Mouse (Mus musculus) stomach, postnatal 0 days (tissue): ENCODE data around the gene Nop10. TPM values are rescaled to one million over a fixed set of nuclear protein-coding genes. Genes with fewer than 3 reads are reported as not detected.
A peak's percentile ranks its signal among the peaks of the same experiment; 100 is the strongest.

Experiments
- ATAC-seq: fragments of 200-750 bp; cut with Nextera tagmentation; 2 replicates; pipeline ENCODE4 v1.8.0; 2017; ENCODE audit not compliant: low FRiP score, low TSS enrichment
- DNase-seq: peaks from one replicate; pipeline ENCODE4 v3.0.0-alpha.2; 2016; ENCODE audit warnings: low spot score
- H3K27ac ChIP-seq: fragments of 300-500 bp; sonication (generic); replicated peaks from 2 replicates; pipeline ENCODE4 v1.5.1; 2014; ENCODE audit warnings: mild to moderate bottlenecking, control low read depth
- H3K27me3 ChIP-seq: fragments of 300-500 bp; sonication (generic); 2 replicates; pipeline ENCODE4 v1.6.1; 2014; ENCODE audit warnings: low read length; ENCODE audit not compliant: control insufficient read depth, insufficient read depth
- H3K36me3 ChIP-seq: fragments of 300-500 bp; sonication (generic); 2 replicates; pipeline ENCODE4 v1.6.1; 2014; ENCODE audit warnings: low read length, mixed read lengths; ENCODE audit not compliant: control insufficient read depth, insufficient read depth
- H3K4me1 ChIP-seq: fragments of 300-500 bp; sonication (generic); replicated peaks from 2 replicates; pipeline ENCODE4 v1.6.1; 2014; ENCODE audit warnings: antibody characterized with exemption; ENCODE audit not compliant: control insufficient read depth, insufficient read depth
- H3K4me2 ChIP-seq: fragments of 300-500 bp; sonication (generic); replicated peaks from 2 replicates; pipeline ENCODE4 v1.6.1; 2014; ENCODE audit warnings: low read depth, mild to moderate bottlenecking, control low read depth, moderate library complexity
- H3K4me3 ChIP-seq: fragments of 300-500 bp; sonication (generic); 2 replicates; pipeline ENCODE4 v1.5.1; 2014; ENCODE audit warnings: low read depth, low read length, control low read depth
- H3K9ac ChIP-seq: fragments of 300-500 bp; sonication (generic); 2 replicates; pipeline ENCODE4 v1.6.1; 2014; ENCODE audit warnings: mild to moderate bottlenecking, low read length, control low read depth, mixed read lengths
- H3K9me3 ChIP-seq: fragments of 300-500 bp; sonication (generic); 2 replicates; pipeline ENCODE4 v1.6.1; 2016; ENCODE audit warnings: low read length; ENCODE audit not compliant: control insufficient read depth
- CTCF ChIP-seq: IDR thresholded peaks from 2 replicates; pipeline ENCODE4 v1.5.1; 2016; ENCODE audit warnings: antibody characterized with exemption, low read depth, mild to moderate bottlenecking, moderate library complexity
- EP300 ChIP-seq: optimal IDR thresholded peaks from 2 replicates; pipeline ENCODE3; 2016; ENCODE audit warnings: antibody characterized with exemption
- WGBS: fragments of 180-500 bp; shearing (Covaris S2); extraction: QIAGEN DNeasy Blood & Tissue Kit; methylation state at CpG from one replicate; pipeline ENCODE4 v1.1.7; 2014; 5-methylcytosine and 5-hydroxymethylcytosine counted together
- polyA plus RNA-seq: library from polyadenylated mRNA; unstranded; fragments of >200 nt; fragmentation: Nextera tagmentation; extraction: Ambion mirVana; gene quantifications from 2 replicates; pipeline ENCODE4 v1.2.1, GENCODE M21; 2015

Nop10 gene
- polyA plus RNA-seq, 1 experiment from 2014 or later, result 172 TPM

DNA sequence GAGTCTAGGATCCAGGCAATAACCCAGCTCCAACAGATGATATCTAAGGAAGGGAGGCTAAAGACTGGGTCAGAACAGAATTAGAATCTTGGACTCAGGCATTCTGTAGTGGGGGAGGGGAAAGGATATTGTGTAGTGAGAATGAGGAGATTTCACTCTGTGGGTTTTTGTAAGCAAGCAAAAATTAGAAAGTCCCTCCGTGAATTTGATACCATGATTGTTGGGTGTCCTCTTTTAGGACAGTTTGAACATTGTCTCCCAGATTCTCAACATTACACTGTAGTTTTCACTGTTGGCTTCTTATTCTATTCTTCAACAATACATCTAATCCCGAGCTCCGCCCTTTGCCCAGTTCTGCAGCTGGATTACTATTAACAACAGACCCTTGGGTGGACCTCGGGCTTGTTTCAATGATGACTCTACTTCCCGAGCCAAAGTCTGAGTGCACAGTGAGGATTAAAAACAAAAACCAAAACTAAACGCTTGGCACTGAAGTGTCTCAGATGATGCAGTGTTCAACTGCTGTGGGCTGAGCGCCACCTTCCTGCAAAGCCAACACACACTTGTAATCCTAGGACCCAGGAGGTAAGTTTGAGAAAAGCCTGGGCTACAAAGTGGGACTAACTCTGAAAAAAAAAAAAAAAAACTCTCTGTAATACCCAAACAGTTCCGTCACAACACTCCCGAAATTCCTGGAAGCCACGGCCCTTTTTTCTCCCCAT, 2.3 kb upstream of the Nop10 start, which contains the start of gene Nutm1:
Gene Nutm1 (minus strand): TSS at position 51 of the 722 bp plus-strand sequence.
- Histone ChIP-seq H3K27ac (no peak within 1 kb of the TSS), H3K4me1 (no peaks in the 10 kb centered on the region), H3K9me3 (no peaks in the 10 kb centered on the region), H3K27me3 (no peaks in the 10 kb centered on the region), H3K4me3 (no peak within 1 kb of the TSS), H3K36me3 (no peaks in the 10 kb centered on the region), H3K9ac (no peak within 1 kb of the TSS), H3K4me2 (no peak within 1 kb of the TSS)
- no peak for TF ChIP-seq EP300
- peak; percentile 65 for TF ChIP-seq CTCF
- ATAC-seq (no peak), DNase-seq (no peak)
- WGBS, result 63% methylated on average over 10 of the region's 10 CpGs

DNA sequence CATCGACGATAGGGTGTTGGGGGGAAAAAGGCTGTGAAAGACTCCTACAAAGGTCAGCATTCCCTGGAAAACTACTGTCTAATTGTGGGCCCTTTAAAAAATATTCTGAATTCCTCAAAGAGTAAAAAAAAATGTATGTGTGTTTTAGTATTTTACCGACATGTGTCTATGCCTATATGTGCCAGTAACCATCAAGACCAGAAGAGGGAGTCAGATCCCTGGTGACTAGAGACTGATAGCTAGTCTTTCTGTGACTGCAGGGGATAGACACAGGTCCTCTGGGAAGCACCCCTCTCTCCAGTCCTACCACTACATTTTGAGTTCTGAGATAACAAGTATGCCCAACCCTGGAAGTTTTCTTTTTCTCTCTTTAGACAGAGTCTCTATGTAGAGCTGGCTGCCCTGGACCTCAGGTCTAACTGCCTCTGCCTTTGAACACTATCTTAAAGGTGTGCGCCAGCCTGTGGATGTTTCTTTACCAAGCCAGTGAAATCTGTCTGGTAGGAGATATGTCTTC, 1.1 kb downstream of the Nop10 start:
- Histone ChIP-seq H3K4me3 (peak overlapping the region; percentile 54), H3K36me3 (no peaks in the 10 kb centered on the region), H3K9ac (no peak overlapping the region), H3K27ac (no peak overlapping the region), H3K4me2 (peak overlapping the region; percentile 66), H3K27me3 (no peaks in the 10 kb centered on the region), H3K9me3 (no peaks in the 10 kb centered on the region), H3K4me1 (no peaks in the 10 kb centered on the region)
- 30% methylated on average over 4 of the region's 4 CpGs for WGBS
- ATAC-seq (no peak), DNase-seq (no peak)
- TF ChIP-seq EP300 (no peak), CTCF (peak; percentile 66)

GRCm38 (mm10) chr2:112264364-112264763, 2.6 kb downstream of the Nop10 start:
- H3K9ac ChIP-seq, result no peak overlapping the region
- H3K4me3 ChIP-seq, result no peak overlapping the region
- WGBS, result 78% methylated on average over 4 of the region's 4 CpGs
- no peak overlapping the region for H3K27ac ChIP-seq
- H3K36me3 ChIP-seq, result no peaks in the 10 kb centered on the region
- no peaks in the 10 kb centered on the region for H3K4me1 ChIP-seq
- TF ChIP-seq EP300, result no peak
- TF ChIP-seq CTCF, result no peak
- ATAC-seq (no peak), DNase-seq (no peak)
- H3K4me2 ChIP-seq, result no peak overlapping the region
- H3K9me3 ChIP-seq, result no peaks in the 10 kb centered on the region
- H3K27me3 ChIP-seq, result no peaks in the 10 kb centered on the region

DNA sequence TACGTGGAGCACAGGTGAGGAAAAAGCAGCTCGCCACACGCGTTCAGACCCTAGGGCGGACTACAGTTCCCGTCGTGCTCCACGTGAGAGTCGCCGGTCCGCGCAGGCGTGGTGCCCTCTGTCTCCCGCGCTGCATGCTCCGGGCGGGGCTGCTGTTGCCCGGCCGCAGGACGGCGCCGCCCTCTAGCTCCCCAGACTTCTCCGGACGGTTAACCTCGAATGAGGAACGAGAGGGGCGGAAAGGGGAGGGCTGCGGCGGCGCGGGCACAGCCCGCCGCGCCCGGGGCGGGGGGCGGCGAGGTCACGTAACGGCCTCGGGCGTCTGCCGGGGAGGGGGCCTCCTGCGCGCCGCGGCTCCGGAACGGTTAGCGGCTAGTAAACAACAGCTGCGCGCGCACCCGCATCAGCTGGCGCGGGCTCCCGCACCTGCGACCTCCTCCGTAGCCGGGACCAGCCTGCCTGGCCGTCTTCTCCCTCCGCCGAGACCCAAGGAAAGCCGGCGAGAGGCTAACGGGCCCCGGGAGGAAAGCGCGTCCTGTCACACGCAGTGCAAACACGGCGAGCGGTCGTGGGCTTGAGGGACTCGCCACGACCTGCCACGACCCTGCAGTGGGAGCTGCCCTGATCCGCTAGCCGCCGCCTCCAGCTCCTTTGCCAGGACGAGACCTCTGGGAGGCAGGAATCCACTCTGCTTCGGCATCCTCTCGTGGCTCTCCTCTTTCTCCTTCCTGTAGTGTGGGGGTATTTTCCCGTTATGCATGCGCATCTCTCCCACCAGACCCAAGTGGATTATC, 3.9 kb downstream of the Nop10 start, which contains the start of gene Slc12a6:
Gene Slc12a6 (plus strand): TSS at position 378 of the 794 bp plus-strand sequence.
- ATAC-seq (peak; percentile 97), DNase-seq (peak; percentile 94)
- no peaks in the 10 kb centered on the region for H3K9me3 ChIP-seq
- peak within 1 kb of the TSS; percentile 84 for H3K4me3 ChIP-seq
- H3K36me3 ChIP-seq, result no peaks in the 10 kb centered on the region
- no peaks in the 10 kb centered on the region for H3K4me1 ChIP-seq
- peak within 1 kb of the TSS; percentile 85 for H3K4me2 ChIP-seq
- peak within 1 kb of the TSS; percentile 82 for H3K9ac ChIP-seq
- TF ChIP-seq CTCF (peak; percentile 53), EP300 (no peak)
- under 1% methylated on average over 53 of the region's 85 CpGs for WGBS
- peak within 1 kb of the TSS; percentile 92 for H3K27ac ChIP-seq
- no peaks in the 10 kb centered on the region for H3K27me3 ChIP-seq

DNA sequence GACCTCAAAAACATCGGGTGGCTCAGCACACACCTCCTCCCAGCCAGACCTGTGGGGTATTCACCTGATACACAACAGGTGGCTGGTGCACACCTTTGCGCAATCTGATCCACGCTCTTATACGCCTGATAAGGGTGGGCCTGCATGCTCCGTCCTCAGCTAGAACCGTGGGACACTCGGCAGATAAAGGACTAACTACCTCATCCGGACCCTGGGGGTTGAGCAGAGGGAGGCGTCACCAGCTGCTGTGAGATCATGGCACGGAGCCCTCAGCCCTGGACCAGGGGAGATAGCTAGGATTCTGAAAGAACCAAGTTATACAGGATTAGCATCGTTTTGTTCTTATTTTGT, 4.5 kb downstream of the Nop10 start, which contains the start of gene Gm21985:
Gene Gm21985 (plus strand): TSS at position 73 of the 351 bp plus-strand sequence.
- H3K4me2 ChIP-seq, result peak within 1 kb of the TSS; percentile 85
- H3K9me3 ChIP-seq, result no peaks in the 10 kb centered on the region
- no peak for TF ChIP-seq CTCF
- TF ChIP-seq EP300, result no peak
- peak; percentile 26 for DNase-seq
- H3K4me1 ChIP-seq, result no peaks in the 10 kb centered on the region
- no peaks in the 10 kb centered on the region for H3K27me3 ChIP-seq
- peak; percentile 16; the same call in 1 of the 2 replicates for ATAC-seq
- under 1% methylated on average over 11 of the region's 11 CpGs for WGBS
- peak within 1 kb of the TSS; percentile 84 for H3K4me3 ChIP-seq
- H3K36me3 ChIP-seq, result no peaks in the 10 kb centered on the region
- peak within 1 kb of the TSS; percentile 92 for H3K27ac ChIP-seq
- peak within 1 kb of the TSS; percentile 82 for H3K9ac ChIP-seq

DNA sequence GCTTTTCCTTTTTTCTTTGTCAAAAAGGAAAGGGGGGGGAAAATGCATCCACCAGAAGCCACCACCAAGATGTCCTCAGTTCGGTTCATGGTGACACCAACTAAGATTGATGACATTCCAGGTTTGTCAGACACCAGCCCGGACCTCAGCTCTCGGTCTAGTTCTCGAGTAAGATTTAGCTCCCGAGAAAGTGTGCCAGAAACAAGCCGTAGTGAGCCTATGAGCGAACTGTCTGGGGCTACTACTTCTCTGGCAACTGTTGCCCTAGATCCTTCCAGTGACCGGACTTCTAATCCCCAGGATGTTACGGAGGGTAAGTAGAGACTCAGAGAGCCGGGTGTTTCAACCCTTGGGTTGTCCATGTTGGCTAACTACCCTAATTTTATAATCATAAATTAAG, 5.1 kb downstream of the Nop10 start:
- Histone ChIP-seq H3K9me3 (no peaks in the 10 kb centered on the region), H3K4me2 (peak overlapping the region; percentile 85), H3K27me3 (no peaks in the 10 kb centered on the region), H3K9ac (peak overlapping the region; percentile 82), H3K4me1 (no peaks in the 10 kb centered on the region), H3K36me3 (no peaks in the 10 kb centered on the region), H3K27ac (0 out of 2 replicates have a peak overlapping the region, but pooled peaks have one; percentile 18), H3K4me3 (peak overlapping the region; percentile 84)
- 21% methylated on average over 10 of the region's 10 CpGs for WGBS
- DNase-seq (no peak), ATAC-seq (no peak)
- TF ChIP-seq EP300, result no peak
- TF ChIP-seq CTCF, result no peak
